Mouse (Mus musculus) kidney, postnatal 4 days (tissue): ENCODE results near the gene Sap30l.
"Not testable (repeated sequence)": the region's sequence is repeated elsewhere in the genome, so short reads cannot be mapped to it uniquely, and the experiment has no call there.

ENCODE experiments used
- DNase-seq, 2 experiments: peaks; one replicate each; pipeline ENCODE4 v3.0.0; 2021; ENCODE audit warnings: mixed read lengths in 2 of 2

Gene Sap30l

DNA sequence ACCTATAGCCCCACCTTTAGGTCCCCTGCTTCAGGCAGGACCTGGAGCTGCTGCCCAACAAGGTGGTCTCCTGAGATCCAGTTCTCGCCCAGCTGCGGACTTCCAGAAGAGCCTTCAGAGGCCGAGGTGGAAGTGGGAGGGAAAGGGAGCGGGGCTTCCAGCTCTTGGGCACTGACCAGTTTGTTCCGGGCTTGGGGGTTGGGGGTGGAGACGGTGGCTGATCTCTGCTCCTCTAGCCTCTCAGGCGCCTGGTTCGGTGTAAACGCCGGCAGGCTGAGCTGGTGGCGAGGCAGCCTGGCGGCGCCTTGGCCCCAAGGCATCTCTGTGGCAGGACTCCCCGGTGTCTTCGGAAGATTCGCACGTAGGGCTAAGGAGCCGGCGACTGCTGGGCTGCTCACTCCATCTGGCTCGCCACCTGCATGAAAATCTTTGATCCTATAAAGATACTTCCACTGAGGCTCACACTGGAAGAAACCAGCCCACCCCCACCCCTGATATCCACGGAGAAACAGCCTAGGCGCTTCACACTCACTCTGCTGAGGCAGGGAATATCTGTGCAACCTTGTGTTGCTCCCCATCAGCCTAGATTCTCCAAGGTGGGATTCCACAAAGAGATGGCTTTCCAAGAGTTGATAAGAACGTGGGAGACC is 31.2 kb downstream of the Sap30l start, which contains the start of gene Hand1:
Hand1 (minus strand) TSS at position 267 of the 650 bp plus-strand sequence.
- no peak for DNase-seq

DNA sequence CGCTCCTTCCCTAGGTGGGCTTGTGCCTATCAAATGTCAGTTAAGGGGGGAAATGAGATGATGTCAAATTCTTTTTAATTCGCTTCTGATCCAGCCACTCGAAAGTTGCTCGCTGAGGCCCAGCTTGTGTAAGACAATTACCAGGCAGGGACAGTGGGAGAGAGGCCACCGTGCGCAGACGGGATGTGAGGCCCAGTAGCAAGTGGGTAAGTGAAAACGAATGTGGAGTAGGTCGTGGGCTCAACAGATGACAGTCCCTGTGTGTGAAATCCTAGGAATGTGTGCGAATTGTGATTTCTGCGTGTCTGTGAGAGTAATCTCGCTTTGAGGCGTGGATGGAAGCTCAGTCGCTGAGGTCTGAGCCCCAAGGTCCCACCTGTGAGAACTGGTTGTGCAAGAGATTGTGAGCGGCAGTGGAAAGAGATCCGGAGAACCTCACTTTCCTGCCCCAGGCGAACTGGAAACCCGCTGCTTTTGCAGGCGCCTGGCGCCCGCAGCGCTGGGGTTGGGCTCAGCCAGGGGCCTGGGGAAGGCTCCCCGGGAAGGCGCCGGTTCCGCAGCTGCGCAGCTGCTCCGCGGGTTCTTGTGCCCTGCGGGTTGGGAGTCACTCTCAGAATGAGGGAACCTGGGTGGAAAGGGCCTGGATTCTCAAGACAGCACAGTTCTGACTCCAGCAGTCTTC is 32.0 kb downstream of the Sap30l start:
- DNase-seq = peak in 1 of 2 experiments; percentile 38

DNA sequence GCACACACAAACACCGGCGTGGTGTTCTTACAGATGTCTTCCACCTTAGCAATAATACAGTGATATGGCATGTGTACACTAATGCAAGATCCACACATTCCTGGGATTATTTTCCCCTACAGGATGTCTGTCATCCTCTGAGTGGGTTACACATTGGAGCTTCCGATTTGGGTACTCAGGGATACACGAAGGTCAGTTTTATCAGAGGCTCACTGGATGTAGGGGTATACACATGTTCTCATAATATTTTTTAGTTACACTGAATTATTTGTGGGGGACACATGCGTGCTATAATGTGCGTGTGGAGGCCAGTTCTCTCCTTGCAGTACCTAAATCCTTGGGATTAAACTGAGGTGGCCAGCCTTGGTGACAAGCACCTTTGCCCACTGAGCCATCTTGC is 32.6 kb downstream of the Sap30l start:
- no peak for DNase-seq

DNA sequence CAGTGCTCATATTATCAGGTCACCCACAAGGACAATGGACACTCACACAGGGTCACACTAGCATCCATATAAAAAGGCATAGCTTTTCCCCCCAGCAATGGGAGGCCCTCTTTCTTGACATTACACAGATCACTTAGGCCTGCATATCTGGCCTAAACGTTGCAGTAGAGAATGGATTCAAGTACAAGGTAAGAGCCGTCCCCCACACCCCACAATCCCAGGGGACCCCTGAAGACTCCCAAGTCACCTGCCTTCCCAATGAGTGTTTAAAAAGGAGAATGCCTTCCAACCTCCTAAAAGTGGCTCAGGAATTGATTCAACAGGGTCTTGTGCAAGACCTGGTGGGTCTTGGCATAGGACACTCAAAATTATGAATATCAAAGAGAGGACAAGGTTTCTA is 33.9 kb downstream of the Sap30l start:
- no peak for DNase-seq

DNA sequence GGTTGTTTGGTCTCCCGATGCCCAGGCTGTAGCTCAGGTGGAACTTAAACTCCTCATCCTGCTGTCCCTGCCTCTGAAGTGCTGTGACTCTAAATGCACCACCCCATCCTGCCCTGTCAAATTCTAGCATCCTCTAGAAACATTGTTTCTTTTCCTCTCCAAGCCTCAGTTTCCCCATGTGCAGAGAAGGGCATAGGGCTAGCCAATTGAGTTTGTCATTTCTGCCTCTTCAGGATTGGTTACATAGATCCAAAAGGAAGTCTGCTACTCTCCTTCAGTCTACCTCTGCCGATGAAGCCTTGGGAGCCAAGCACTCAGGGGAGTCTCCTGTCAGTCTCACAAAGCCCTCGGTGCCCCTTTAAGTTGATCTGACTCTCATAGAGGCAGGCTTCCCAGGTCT is 34.5 kb downstream of the Sap30l start:
- no peak for DNase-seq

DNA sequence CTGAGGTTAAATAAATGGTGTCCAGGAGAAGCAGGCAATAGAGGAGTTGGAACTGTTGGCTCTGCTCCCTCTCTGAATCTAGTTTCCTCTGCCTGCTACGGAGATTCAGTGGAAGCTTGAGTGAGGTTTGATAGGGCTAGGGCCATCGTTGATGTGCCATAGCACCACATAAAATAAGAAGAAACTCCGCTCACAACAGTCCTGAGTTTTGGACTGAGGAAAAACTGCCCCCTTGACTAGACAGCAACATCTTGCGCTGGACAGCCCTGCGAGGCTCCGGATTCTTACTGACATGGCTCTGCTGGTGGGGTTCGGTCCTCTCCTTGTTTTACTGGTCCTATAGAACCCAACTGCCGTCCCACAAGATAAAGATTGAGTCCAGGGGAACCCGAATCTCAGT is 35.0 kb downstream of the Sap30l start:
- no peak for DNase-seq

DNA sequence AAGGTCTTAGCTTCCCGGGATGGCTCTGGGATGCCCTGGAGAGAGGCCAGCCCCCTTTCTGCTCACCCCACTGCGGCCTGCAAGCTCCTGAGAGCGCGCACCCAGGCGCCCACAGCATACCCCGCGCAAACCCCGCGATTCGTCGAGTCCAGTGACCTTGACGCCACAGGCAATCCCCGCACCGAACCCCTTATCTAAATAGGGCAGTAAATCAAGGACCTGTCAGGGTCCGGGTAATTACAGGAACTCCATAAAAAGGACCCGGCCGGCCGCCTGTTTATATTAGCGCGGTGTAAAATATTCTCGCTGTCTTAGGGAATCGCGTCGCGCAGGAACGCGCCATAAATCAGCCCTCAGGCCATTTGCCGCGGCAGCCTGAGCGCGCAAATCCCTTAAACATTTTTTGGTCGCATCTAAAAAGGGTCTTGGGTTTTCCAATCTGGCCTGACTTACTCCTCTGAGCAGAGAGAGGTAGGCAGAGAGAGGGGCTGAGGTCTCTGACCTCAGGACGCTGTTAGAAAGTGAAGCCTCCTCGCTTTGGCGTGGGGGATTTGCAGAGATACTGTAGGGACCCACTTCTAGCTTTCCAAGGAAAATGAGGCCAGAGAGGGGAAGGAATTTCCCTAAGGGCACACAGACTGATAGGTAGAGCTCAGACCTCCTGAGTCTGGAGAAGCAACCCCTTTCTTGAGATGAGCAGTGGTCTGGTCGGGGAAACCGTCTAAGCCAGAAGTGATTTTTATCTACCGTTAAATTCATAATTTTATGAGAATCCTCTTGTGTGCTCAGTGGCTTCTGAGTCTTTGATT is 35.6 kb downstream of the Sap30l start:
- DNase-seq = no peak

DNA sequence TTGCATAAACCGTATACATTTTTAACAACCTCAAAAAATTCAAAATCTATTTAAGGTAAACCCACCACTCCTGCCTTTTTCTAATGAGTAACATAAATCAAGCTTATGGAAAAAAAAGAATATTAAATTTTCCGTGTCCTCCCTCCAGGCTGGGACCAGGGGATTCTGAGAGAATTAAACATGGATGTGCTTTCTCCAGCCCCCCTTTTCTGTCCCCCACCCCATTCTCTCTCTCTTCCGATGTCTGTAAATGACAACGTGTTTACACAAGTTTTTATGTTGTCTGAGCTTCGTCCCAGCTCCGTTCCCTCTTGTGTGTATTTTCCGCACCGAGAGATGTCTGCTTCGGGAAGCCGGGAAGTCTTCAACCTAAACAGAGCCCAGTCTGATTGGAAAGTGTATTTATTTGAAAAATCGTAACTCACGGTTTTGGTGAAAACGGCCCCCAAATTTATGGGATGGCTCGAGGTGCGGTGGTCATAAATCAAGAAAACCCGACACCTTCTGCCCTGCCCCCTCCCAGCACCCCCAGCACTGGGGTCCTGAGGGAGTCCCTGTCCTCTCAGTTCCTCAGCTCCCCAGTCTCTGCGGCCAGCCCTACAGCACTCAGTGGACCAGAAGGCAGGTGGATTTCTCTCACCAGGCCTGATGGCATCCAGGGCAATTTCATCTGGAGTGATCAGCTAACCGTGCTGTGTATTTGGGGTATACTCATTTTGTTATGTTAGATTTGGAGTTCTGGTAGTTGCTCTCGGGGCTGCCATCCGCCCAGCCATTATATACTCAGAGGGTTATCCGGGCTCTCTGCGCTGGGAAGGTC is 36.6 kb downstream of the Sap30l start:
- DNase-seq = no peak

DNA sequence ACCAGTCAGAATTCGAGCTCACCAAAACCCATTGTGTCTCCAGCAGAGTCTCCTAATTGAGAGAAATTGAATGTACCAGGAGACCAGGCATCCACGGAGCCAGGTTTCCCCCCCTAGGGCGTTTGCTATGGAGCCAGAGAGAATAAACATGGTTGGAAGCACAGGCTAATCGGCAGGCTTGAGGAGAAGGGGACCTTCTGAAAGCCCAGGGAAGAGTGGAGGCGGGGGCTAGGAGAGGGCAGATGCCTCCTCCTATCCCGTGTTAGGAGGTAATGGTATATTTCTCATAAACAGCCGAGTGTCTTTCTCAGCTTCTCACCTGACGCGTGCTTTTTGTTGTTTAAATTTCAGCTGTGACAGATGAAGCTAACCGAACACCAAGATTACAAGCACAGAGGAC is 39.5 kb downstream of the Sap30l start:
- no peak for DNase-seq

DNA sequence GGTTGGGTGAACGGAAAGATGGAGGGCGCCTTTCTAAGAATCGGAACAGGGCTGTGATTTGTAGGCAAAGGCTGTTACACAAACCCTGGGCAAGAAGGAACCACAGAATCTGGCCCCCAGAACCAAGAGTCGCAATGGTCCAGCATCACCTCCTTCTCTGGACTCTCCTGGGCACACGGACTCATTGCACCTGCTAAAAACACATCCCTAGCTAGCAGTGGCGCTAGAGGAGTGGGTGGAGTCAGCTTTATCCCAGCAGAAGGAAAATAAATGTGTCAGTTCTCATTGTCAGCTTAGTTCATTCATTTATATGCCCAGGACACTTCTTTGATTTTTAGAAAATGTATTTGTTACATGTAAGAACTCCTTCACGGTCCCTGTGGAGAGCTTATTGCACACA is 40.0 kb downstream of the Sap30l start:
- no peak for DNase-seq

DNA sequence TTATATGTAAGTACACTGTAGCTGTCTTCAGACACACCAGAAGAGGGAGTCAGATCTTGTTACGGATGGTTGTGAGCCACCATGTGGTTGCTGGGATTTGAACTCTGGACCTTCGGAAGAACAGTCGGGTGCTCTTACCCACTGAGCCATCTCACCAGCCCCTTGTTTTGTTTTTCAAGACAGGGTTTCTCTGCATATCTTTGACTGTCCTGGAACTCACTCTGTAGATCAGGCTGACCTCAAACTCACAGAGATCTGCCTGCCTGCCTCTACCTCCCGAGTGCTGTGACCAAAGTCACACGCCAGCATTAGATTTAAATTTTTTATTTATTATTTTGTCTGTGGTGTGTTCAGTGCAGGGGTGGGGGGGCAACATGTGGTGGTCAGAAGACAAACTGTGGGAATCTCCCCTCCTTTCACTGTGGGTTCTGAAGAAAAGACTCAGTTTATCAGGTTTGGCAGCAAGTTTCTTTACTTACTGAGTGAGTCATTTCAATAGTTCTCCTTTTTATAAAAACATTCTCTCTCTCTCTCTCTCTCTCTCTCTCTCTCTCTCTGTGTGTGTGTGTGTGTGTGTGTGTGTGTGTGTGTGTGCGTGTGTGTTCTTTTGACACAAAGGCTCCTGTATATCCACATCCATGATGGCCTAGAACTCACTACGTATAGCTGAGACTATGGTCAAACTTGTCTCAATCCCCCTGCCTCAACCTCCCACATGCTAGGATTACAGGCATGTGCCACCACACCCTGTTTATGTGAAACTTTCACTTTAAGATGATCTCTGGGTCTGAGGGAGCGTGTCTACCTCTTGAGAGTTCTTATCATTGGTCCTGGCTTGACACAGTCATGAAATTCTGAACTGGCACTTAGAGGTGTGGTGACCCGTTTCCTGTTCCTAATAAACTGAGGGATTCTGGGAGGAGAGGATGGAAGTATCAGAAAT is 45.3 kb downstream of the Sap30l start:
- not testable (repeated sequence) for DNase-seq

DNA sequence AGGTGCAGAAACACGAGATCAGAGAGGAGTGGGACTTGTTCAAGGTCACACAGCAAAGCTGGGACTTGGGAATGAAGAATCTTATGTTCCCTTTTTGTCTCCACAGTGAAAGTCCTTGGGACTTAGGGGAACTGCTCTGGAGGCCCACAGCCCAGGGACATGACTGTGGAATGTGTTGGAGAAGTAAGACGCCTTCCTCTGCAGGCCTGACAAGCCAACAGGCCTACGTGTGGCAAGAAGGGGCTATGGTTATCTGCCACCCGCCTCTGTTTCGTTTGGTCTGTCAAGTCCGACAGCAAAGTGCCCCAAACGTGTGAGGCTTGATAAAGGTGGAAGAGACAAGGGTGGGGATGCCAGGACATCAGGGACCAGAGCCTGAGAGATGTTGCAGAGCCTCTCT is 46.0 kb downstream of the Sap30l start:
- DNase-seq = no peak

DNA sequence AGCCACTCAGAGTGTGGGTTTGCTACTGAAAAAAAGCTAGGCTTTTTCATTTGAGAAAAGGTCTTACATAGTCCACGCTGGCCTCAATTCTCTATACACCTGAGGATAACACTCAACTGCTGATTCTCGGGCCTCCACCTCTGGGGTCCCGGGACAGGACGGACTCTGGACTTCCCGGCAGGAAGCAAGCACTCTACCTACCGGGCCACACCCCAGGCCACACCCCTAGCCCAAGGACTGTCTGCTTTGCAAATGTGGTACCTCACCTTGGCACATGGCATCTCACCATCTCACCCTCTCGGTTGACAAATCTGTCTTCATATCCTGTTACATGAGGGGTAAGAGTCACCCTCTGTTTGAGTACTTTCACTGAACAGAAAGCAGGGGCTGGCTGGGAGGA is 48.9 kb downstream of the Sap30l start:
- no peak for DNase-seq

DNA sequence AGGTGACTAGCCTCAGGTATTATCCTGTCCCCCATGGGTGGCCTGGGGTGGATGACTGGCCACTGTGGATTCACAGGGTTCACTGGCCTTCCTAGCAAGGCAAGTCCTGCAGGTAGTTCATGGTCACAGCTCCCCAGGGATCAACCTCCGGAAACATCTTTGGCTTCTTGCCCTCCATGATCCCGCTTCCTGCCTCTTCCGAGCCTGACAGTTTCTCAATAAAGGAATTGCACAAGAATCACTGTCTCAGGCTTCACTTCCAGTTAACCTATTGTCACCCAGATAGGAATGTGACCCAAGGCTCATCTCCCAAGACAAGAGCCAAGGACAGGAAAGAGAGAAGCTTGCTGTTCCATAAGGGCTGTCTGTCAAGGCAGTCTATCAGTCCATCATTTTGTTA is 49.5 kb downstream of the Sap30l start:
- no peak for DNase-seq

DNA sequence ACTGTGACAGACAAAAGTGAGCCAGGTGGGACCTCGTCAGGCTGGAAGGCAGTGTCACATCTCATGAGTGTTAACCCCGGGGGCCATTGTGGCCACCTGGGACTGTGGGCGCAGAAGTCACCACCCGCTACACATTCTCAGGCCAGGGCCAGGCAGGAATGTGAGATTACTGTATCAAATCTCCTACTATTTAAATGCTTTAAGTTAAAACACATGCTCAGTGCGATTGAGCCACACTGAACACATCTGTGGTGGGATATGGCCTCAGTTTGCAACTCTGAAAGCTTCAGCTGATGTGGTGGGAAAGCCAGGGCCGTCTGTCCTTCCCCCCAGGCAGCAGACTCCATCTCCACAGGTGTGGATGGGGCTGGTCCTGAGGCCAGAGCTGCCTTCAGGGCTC is 52.1 kb downstream of the Sap30l start:
- DNase-seq = no peak

DNA sequence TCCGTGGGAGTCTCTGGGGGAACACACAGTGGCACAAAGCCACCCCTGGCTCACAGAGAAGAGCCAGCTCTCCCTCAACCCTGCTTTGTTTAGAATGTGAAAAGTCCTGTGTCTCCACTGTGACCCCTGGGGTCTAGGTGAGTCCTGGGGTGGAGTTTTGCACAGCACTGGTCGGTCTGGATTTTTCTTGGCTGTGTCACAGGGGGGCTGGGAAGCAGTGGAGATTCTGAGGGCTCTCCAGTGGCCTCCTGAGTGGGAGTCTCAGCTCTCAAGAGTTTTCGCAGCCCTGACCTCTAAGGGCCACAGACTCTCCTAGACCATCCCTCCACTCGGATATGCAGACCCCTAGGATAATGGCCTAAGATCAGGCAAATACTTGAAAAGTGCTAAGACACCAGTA is 56.3 kb downstream of the Sap30l start:
- no peak for DNase-seq
